21 mouse cellular contexts compared by ENCODE assay signal in the genomic region with DNA sequence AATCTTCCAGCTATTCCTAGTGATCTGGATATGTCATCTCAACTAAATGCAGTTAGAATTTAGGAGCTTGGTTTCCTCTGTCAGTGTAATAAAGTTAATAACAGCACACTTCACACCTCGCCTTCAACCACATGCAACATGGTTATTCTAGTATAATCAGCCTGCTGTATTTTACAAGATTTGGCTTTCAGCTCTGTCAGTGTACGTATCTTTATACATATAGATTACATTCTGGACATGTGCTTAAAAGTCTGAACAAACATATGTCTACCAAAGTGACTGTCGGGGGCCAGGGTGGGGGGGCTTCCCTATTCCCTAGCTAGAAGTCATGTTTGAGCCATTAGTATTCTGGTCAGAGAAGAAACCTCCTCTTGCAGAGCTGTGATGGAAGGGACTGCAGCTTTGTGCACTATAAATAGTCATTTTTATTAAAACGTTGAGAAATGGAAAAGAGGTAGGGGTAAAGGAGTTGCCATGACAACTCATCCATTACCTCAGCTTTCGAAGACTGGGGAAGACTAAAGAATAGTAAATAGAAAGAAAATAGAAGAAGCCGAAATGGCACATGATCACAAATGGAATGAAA. TPM values are rescaled to one million over a fixed set of nuclear protein-coding genes. Genes with fewer than 3 reads are reported as not detected.
A peak's percentile ranks its signal among the peaks of the same experiment; 100 is the strongest.
DNase-seq lines count a peak whose midpoint lies in the region; ATAC-seq and TF ChIP-seq lines count a peak whose summit lies in the region.
"Had no signal": no experiment of that assay in that cellular context is flagged by ENCODE, and none has a peak within 500 bp of the region (broad histone marks: within the 10 kb centered on the region; RNA-seq: fewer than 3 reads in every experiment).

No protein-coding gene starts in this region.

- H3K4me2 ChIP-seq in midbrain, embryonic 11.5 days, result no peak overlapping the region
- no peak overlapping the region for H3K4me2 ChIP-seq in forebrain, embryonic 14.5 days (ENCODE audit: low read length)
- H3K4me2 ChIP-seq in hindbrain, postnatal 0 days (ENCODE audit: low read depth, low read length), result no peak overlapping the region
- H3K4me2 ChIP-seq in neural tube, embryonic 14.5 days (ENCODE audit: low read depth, low read length), result no peak overlapping the region
- H3K4me2 ChIP-seq: embryonic facial prominence, embryonic 13.5 days had no signal

- H3K9ac ChIP-seq in midbrain, embryonic 11.5 days (ENCODE audit: low read length), result no peak overlapping the region
- no peak overlapping the region for H3K9ac ChIP-seq in forebrain, embryonic 14.5 days (ENCODE audit: low read length)
- no peak overlapping the region for H3K9ac ChIP-seq in hindbrain, postnatal 0 days (replicated peaks; ENCODE audit: low read length)
- H3K9ac ChIP-seq in neural tube, embryonic 14.5 days (replicated peaks; ENCODE audit: low read depth, low read length), result no peak overlapping the region
- H3K9ac ChIP-seq: embryonic facial prominence, embryonic 13.5 days had no signal

- H3K9me3 ChIP-seq in midbrain, embryonic 11.5 days (ENCODE audit: control insufficient read depth, low read length), result no peaks in the 10 kb centered on the region
- H3K9me3 ChIP-seq in midbrain, embryonic 10.5 days (replicated peaks), result no peaks in the 10 kb centered on the region
- H3K9me3 ChIP-seq in forebrain, embryonic 14.5 days (replicated peaks; ENCODE audit: control insufficient read depth, low read length), result no peaks in the 10 kb centered on the region
- H3K9me3 ChIP-seq in hindbrain, postnatal 0 days (ENCODE audit: low read length), result no peaks in the 10 kb centered on the region
- H3K9me3 ChIP-seq in neural tube, embryonic 14.5 days (ENCODE audit: control insufficient read depth, low read length), result no peaks in the 10 kb centered on the region
- H3K9me3 ChIP-seq: embryonic facial prominence, embryonic 13.5 days had no signal

- peaks cover 2% of the 10 kb centered on the region; the same call in 1 of the 2 replicates for H3K4me1 ChIP-seq in midbrain, embryonic 11.5 days (ENCODE audit: control insufficient read depth, insufficient read depth, low read length)
- no peaks in the 10 kb centered on the region for H3K4me1 ChIP-seq in midbrain, embryonic 10.5 days
- peaks cover 15% of the 10 kb centered on the region; the same call in 1 of the 2 replicates for H3K4me1 ChIP-seq in forebrain, embryonic 14.5 days (ENCODE audit: control insufficient read depth, insufficient read depth, low read length)
- no peaks in the 10 kb centered on the region for H3K4me1 ChIP-seq in hindbrain, postnatal 0 days (ENCODE audit: insufficient read depth, low read length)
- H3K4me1 ChIP-seq in neural tube, embryonic 14.5 days (ENCODE audit: control insufficient read depth, insufficient read depth, low read length), result no peaks in the 10 kb centered on the region
- no peaks in the 10 kb centered on the region for H3K4me1 ChIP-seq in kidney, adult 2 months (ENCODE audit: control insufficient read depth, insufficient read depth, low read length)
- H3K4me1 ChIP-seq: embryonic facial prominence, embryonic 13.5 days had no signal

- H3K4me3 ChIP-seq in midbrain, embryonic 11.5 days (ENCODE audit: low read depth, low read length), result no peak overlapping the region
- no peak overlapping the region for H3K4me3 ChIP-seq in midbrain, embryonic 10.5 days
- H3K4me3 ChIP-seq in forebrain, embryonic 14.5 days (ENCODE audit: low read depth, low read length), result no peak overlapping the region
- H3K4me3 ChIP-seq in hindbrain, postnatal 0 days (ENCODE audit: low read length), result no peak overlapping the region
- H3K4me3 ChIP-seq in neural tube, embryonic 14.5 days (ENCODE audit: low read depth, low read length), result no peak overlapping the region
- no peak overlapping the region for H3K4me3 ChIP-seq in kidney, adult 2 months (ENCODE audit: insufficient read depth, low read depth, low read length)
- H3K4me3 ChIP-seq: embryonic facial prominence, embryonic 13.5 days had no signal

- ATAC-seq in midbrain, embryonic 11.5 days (ENCODE audit: low FRiP score), result peak; percentile 54; the same call in 1 of the 2 replicates
- peak; percentile 75 for ATAC-seq in forebrain, embryonic 14.5 days
- ATAC-seq in hindbrain, postnatal 0 days, result peak; percentile 78
- ATAC-seq in neural tube, embryonic 14.5 days (ENCODE audit: low read depth), result peak; percentile 68; the same call in 1 of the 2 replicates
- ATAC-seq in erythroblast, adult 5-6 weeks (replicated peaks; ENCODE audit: low FRiP score, poor library complexity, severe bottlenecking), result no peak
- ATAC-seq: lung, postnatal 0 days had no signal

- TF ChIP-seq POLR2A in kidney, adult 2 months (IDR thresholded peaks at IDR 0.05; ENCODE audit: low read depth, low read length), result no peak

- TF ChIP-seq CTCF in hindbrain, postnatal 0 days (IDR thresholded peaks at IDR 0.05; ENCODE audit: low read depth), result no peak
- no peak for TF ChIP-seq CTCF in kidney, adult 2 months (conservative IDR thresholded peaks at IDR 0.05; ENCODE audit: insufficient read depth, insufficient read length, low read depth, low read length)

- H3K27me3 ChIP-seq in midbrain, embryonic 11.5 days (ENCODE audit: control insufficient read depth, insufficient read depth, low read length), result no peaks in the 10 kb centered on the region
- no peaks in the 10 kb centered on the region for H3K27me3 ChIP-seq in midbrain, embryonic 10.5 days (ENCODE audit: low read depth, poor library complexity, severe bottlenecking)
- H3K27me3 ChIP-seq in forebrain, embryonic 14.5 days (replicated peaks; ENCODE audit: control insufficient read depth, insufficient read depth, low read length), result no peaks in the 10 kb centered on the region
- H3K27me3 ChIP-seq in hindbrain, postnatal 0 days (ENCODE audit: insufficient read depth, low read length), result no peaks in the 10 kb centered on the region
- no peaks in the 10 kb centered on the region for H3K27me3 ChIP-seq in neural tube, embryonic 14.5 days (ENCODE audit: control insufficient read depth, insufficient read depth, low read length)
- no peaks in the 10 kb centered on the region for H3K27me3 ChIP-seq in kidney, adult 2 months (replicated peaks; ENCODE audit: control insufficient read depth, insufficient read depth, low read length)
- H3K27me3 ChIP-seq: CH12.LX; embryonic facial prominence, embryonic 13.5 days had no signal

- 65% methylated on average over 6 of the region's 6 CpGs for WGBS in midbrain, embryonic 11.5 days
- 81% methylated on average over 6 of the region's 6 CpGs for WGBS in midbrain, embryonic 10.5 days
- WGBS in forebrain, embryonic 14.5 days, result 39% methylated on average over 6 of the region's 6 CpGs
- 51% methylated on average over 6 of the region's 6 CpGs for WGBS in hindbrain, postnatal 0 days
- 62% methylated on average over 6 of the region's 6 CpGs for WGBS in neural tube, embryonic 14.5 days
- 73% methylated on average over 6 of the region's 6 CpGs for WGBS in kidney, adult 2 months

- no peaks in the 10 kb centered on the region for H3K36me3 ChIP-seq in midbrain, embryonic 11.5 days (ENCODE audit: control insufficient read depth, insufficient read depth, low read length)
- H3K36me3 ChIP-seq in midbrain, embryonic 10.5 days, result no peaks in the 10 kb centered on the region
- H3K36me3 ChIP-seq in forebrain, embryonic 14.5 days (ENCODE audit: control insufficient read depth, insufficient read depth, low read length), result no peaks in the 10 kb centered on the region
- H3K36me3 ChIP-seq in hindbrain, postnatal 0 days (ENCODE audit: insufficient read depth, low read length), result no peaks in the 10 kb centered on the region
- H3K36me3 ChIP-seq in neural tube, embryonic 14.5 days (ENCODE audit: control insufficient read depth, insufficient read depth, low read length), result no peaks in the 10 kb centered on the region
- H3K36me3 ChIP-seq in kidney, adult 2 months (ENCODE audit: control insufficient read depth, insufficient read depth, low read length), result no peaks in the 10 kb centered on the region
- H3K36me3 ChIP-seq: embryonic facial prominence, embryonic 13.5 days had no signal

- no peak overlapping the region for H3K27ac ChIP-seq in midbrain, embryonic 11.5 days (ENCODE audit: low read depth, low read length)
- H3K27ac ChIP-seq in midbrain, embryonic 10.5 days (replicated peaks), result no peak overlapping the region
- H3K27ac ChIP-seq in forebrain, embryonic 14.5 days (ENCODE audit: low read depth, low read length), result peak overlapping the region; percentile 91
- H3K27ac ChIP-seq in hindbrain, postnatal 0 days, result no peak overlapping the region
- H3K27ac ChIP-seq in neural tube, embryonic 14.5 days (ENCODE audit: low read depth, low read length), result no peak overlapping the region
- no peak overlapping the region for H3K27ac ChIP-seq in kidney, adult 2 months (ENCODE audit: insufficient read depth, low read depth, low read length)
- H3K27ac ChIP-seq: embryonic facial prominence, embryonic 13.5 days; kidney, postnatal 0 days had no signal

- no peak for DNase-seq in midbrain, embryonic 11.5 days (ENCODE audit: low spot score, missing footprints)
- no peak for DNase-seq in midbrain, embryonic 10.5 days (ENCODE audit: low spot score)
- DNase-seq in forebrain, embryonic 14.5 days (ENCODE audit: low spot score), result peak; percentile 80
- DNase-seq in hindbrain, postnatal 0 days (ENCODE audit: low spot score), result peak; percentile 30
- no peak for DNase-seq in adipocyte (ENCODE audit: low spot score)
- DNase-seq in kidney, adult 2 months, result no peak
- DNase-seq: adrenal gland, postnatal 36 days; cerebellum, adult 9-10 months; kidney, adult 11 months; layer of hippocampus, postnatal 36 days; left cerebral cortex, postnatal 4 days; liver; thymus, postnatal 25 days had no signal

RNA-seq across cellular contexts. Expression of gene Kcna3, which starts 29.6 kb away (rescaled TPM):
- polyA plus RNA-seq in midbrain, embryonic 11.5 days (2014; fragmentation: Nextera tagmentation; extraction: Ambion mirVana), result 4.1 and 4.6 TPM in 2 replicates
- polyA plus RNA-seq in midbrain, embryonic 10.5 days (2016; fragmentation: Nextera tagmentation; extraction: Ambion mirVana), result 3.2 and 3.4 TPM in 2 replicates
- 10.3 and 15.6 TPM in 2 replicates for polyA plus RNA-seq in forebrain, embryonic 14.5 days (2014; fragmentation: Nextera tagmentation; extraction: Ambion mirVana)
- 52.0 and 53.9 TPM in 2 replicates for total RNA-seq in hindbrain, postnatal 0 days (2014; rRNA removed)
- polyA plus RNA-seq in hindbrain, postnatal 0 days (2015; fragmentation: Nextera tagmentation; extraction: Ambion mirVana), result 9.2 and 11.3 TPM in 2 replicates
- polyA plus RNA-seq in neural tube, embryonic 14.5 days (2014; fragmentation: Nextera tagmentation; extraction: Ambion mirVana), result 7.2 and 10.3 TPM in 2 replicates
- 4.4 TPM in 1 of 2 replicates, not detected in the other for total RNA-seq in erythroblast, adult 5-6 weeks (2015; ENCODE audit: low replicate concordance)
- 1.5 and 1.7 TPM in 2 replicates for total RNA-seq in erythroblast, adult 5-6 weeks (2017; ENCODE audit: low replicate concordance)
- polyA plus RNA-seq in kidney, adult 2 months (2012; rRNA removed), result 0.49 and 1.1 TPM in 2 replicates
- total RNA-seq: MEL had no signal

RNA-seq across cellular contexts. Expression of gene Kcna2, which starts 35.3 kb away (rescaled TPM):
- polyA plus RNA-seq in midbrain, embryonic 11.5 days (2014; fragmentation: Nextera tagmentation; extraction: Ambion mirVana), result 0.18 and 0.28 TPM in 2 replicates
- 0.10 and 0.11 TPM in 2 replicates for polyA plus RNA-seq in midbrain, embryonic 10.5 days (2016; fragmentation: Nextera tagmentation; extraction: Ambion mirVana)
- polyA plus RNA-seq in forebrain, embryonic 14.5 days (2014; fragmentation: Nextera tagmentation; extraction: Ambion mirVana), result 0.44 and 0.49 TPM in 2 replicates
- 15.5 and 17.2 TPM in 2 replicates for total RNA-seq in hindbrain, postnatal 0 days (2014; rRNA removed)
- 1.8 and 2.1 TPM in 2 replicates for polyA plus RNA-seq in hindbrain, postnatal 0 days (2015; fragmentation: Nextera tagmentation; extraction: Ambion mirVana)
- 2.0 and 3.2 TPM in 2 replicates for polyA plus RNA-seq in neural tube, embryonic 14.5 days (2014; fragmentation: Nextera tagmentation; extraction: Ambion mirVana)
- total RNA-seq in erythroblast, adult 5-6 weeks (2015; ENCODE audit: low replicate concordance), result 1.0 and 2.1 TPM in 2 replicates
- 0.98 and 1.3 TPM in 2 replicates for total RNA-seq in erythroblast, adult 5-6 weeks (2017; ENCODE audit: low replicate concordance)
- polyA plus RNA-seq in kidney, adult 2 months (2012; rRNA removed), result 0.23 and 0.34 TPM in 2 replicates
- total RNA-seq: CH12.LX, MEL had no signal
- polyA plus RNA-seq: testis, adult 2 months had no signal

Comparison
In these comparisons a context has a peak if more than half of its experiments do, and no peak if none do; other contexts are left out.
1. DNase-seq: peak in forebrain, embryonic 14.5 days (single experiment) and hindbrain, postnatal 0 days (single experiment); none in midbrain, embryonic 11.5 days (single experiment), midbrain, embryonic 10.5 days (single experiment), adipocyte (single experiment) and kidney, adult 2 months (single experiment).